Mouse (Mus musculus) heart, embryonic 12.5 days (tissue): ENCODE results near the gene Snap25. TPM values are rescaled to one million over a fixed set of nuclear protein-coding genes. Genes with fewer than 3 reads are reported as not detected.

Experiments
- ATAC-seq: fragments of 200-750 bp; cut with Nextera tagmentation; 2 replicates; pipeline ENCODE4 v1.8.0; 2017; ENCODE audit warnings: moderate TSS enrichment, moderate library complexity; ENCODE audit not compliant: insufficient number of reproducible peaks, low FRiP score
- H3K27ac ChIP-seq: fragments of 300-500 bp; sonication (generic); 2 replicates; pipeline ENCODE4 v1.5.1; 2016; ENCODE audit warnings: mild to moderate bottlenecking, moderate library complexity; ENCODE audit not compliant: poor library complexity, severe bottlenecking
- H3K27me3 ChIP-seq: fragments of 300-500 bp; sonication (generic); replicated peaks from 2 replicates; pipeline ENCODE4 v1.6.1; 2016; ENCODE audit warnings: mild to moderate bottlenecking, moderate library complexity
- H3K36me3 ChIP-seq: fragments of 300-500 bp; sonication (generic); 2 replicates; pipeline ENCODE4 v1.6.1; 2016; ENCODE audit warnings: mild to moderate bottlenecking, moderate library complexity
- H3K4me1 ChIP-seq: fragments of 300-500 bp; sonication (generic); replicated peaks from 2 replicates; pipeline ENCODE4 v1.6.1; 2016; ENCODE audit warnings: mild to moderate bottlenecking
- H3K4me2 ChIP-seq: fragments of 300-500 bp; sonication (generic); 2 replicates; pipeline ENCODE4 v1.6.1; 2016; ENCODE audit warnings: mild to moderate bottlenecking, moderate library complexity
- H3K4me3 ChIP-seq: fragments of 300-500 bp; sonication (generic); 2 replicates; pipeline ENCODE4 v1.5.1; 2016; ENCODE audit warnings: mild to moderate bottlenecking
- H3K9ac ChIP-seq: fragments of 300-500 bp; sonication (generic); 2 replicates; pipeline ENCODE4 v1.6.1; 2016; ENCODE audit warnings: mild to moderate bottlenecking, moderate library complexity
- H3K9me3 ChIP-seq: fragments of 300-500 bp; sonication (generic); replicated peaks from 2 replicates; pipeline ENCODE4 v1.6.1; 2016; ENCODE audit warnings: mild to moderate bottlenecking, moderate library complexity
- WGBS: fragments of 180-500 bp; shearing (Covaris S2); methylation state at CpG from one replicate; pipeline ENCODE4 v1.1.7; 2016; 5-methylcytosine and 5-hydroxymethylcytosine counted together
- polyA plus RNA-seq: library from polyadenylated mRNA; unstranded; fragments of >200 nt; fragmentation: Nextera tagmentation; extraction: Ambion mirVana; gene quantifications from 2 replicates; pipeline ENCODE4 v1.2.1, GENCODE M21; 2016

Snap25 gene
- polyA plus RNA-seq, 1 experiment from 2014 or later, result 1.0 TPM

GRCm38 (mm10) chr2:136715531-136715930, 2.3 kb downstream of the Snap25 start:
- no peak for ATAC-seq
- Histone ChIP-seq H3K9me3 (no peaks in the 10 kb centered on the region), H3K36me3 (no peaks in the 10 kb centered on the region), H3K9ac (no peak overlapping the region), H3K27ac (no peak overlapping the region), H3K4me2 (no peak overlapping the region), H3K4me1 (peaks cover 18% of the 10 kb centered on the region), H3K27me3 (no peaks in the 10 kb centered on the region), H3K4me3 (no peak overlapping the region)
- WGBS, result 71% methylated on average over 5 of the region's 5 CpGs

GRCm38 (mm10) chr2:136716400-136716799, 3.1 kb downstream of the Snap25 start:
- no peak overlapping the region for H3K4me3 ChIP-seq
- H3K9ac ChIP-seq, result no peak overlapping the region
- ATAC-seq, result no peak

GRCm38 (mm10) chr2:136720235-136720634, 7.0 kb downstream of the Snap25 start:
- no peak for ATAC-seq
- no peak overlapping the region for H3K4me2 ChIP-seq
- no peak overlapping the region for H3K9ac ChIP-seq
- no peaks in the 10 kb centered on the region for H3K4me1 ChIP-seq
- no peak overlapping the region for H3K27ac ChIP-seq
- no peaks in the 10 kb centered on the region for H3K36me3 ChIP-seq
- H3K4me3 ChIP-seq, result no peak overlapping the region
- no peaks in the 10 kb centered on the region for H3K27me3 ChIP-seq
- no peaks in the 10 kb centered on the region for H3K9me3 ChIP-seq
- 17% methylated on average over 4 of the region's 4 CpGs for WGBS

More at GRCm38 (mm10) chr2:136716400-136716799, 3.1 kb downstream of the Snap25 start:
- no peaks in the 10 kb centered on the region for H3K36me3 ChIP-seq
- no peaks in the 10 kb centered on the region for H3K27me3 ChIP-seq
- peaks cover 18% of the 10 kb centered on the region for H3K4me1 ChIP-seq
- no peaks in the 10 kb centered on the region for H3K9me3 ChIP-seq
- 76% methylated on average over 1 of the region's 1 CpGs for WGBS
- no peak overlapping the region for H3K27ac ChIP-seq
- no peak overlapping the region for H3K4me2 ChIP-seq

DNA sequence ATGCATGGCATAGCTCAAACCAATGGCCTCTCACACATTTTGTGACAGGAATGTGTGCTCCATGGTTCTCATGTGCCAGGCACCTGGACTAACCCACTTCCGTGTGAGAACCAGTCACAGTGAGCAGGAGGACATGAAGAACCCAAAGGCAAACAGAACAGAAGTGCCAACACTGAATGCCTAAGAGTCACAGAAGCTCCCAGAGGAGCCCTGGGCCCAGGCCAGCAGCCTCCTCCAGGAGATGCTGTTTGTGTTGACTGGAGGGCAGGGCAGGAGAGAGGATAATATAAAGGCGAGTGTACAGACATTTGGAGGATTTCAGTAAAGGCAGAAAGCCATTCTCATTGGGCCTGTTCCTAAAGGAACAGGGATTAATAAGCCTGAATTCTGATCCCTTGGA, 25.0 kb downstream of the Snap25 start:
- no peak overlapping the region for H3K27ac ChIP-seq

GRCm38 (mm10) chr2:136742230-136742629, 29.0 kb downstream of the Snap25 start:
- no peaks in the 10 kb centered on the region for H3K4me1 ChIP-seq
- H3K9me3 ChIP-seq, result no peaks in the 10 kb centered on the region
- H3K9ac ChIP-seq, result no peak overlapping the region
- H3K27me3 ChIP-seq, result no peaks in the 10 kb centered on the region
- H3K36me3 ChIP-seq, result no peaks in the 10 kb centered on the region
- no peak overlapping the region for H3K4me3 ChIP-seq
- ATAC-seq, result no peak
- 63% methylated on average over 2 of the region's 2 CpGs for WGBS
- H3K4me2 ChIP-seq, result no peak overlapping the region
- no peak overlapping the region for H3K27ac ChIP-seq

More for the DNA sequence above, 25.0 kb downstream of the Snap25 start:
- no peak overlapping the region for H3K4me2 ChIP-seq
- no peaks in the 10 kb centered on the region for H3K4me1 ChIP-seq
- H3K4me3 ChIP-seq, result no peak overlapping the region
- no peaks in the 10 kb centered on the region for H3K36me3 ChIP-seq
- no peaks in the 10 kb centered on the region for H3K27me3 ChIP-seq
- H3K9me3 ChIP-seq, result no peaks in the 10 kb centered on the region
- no peak for ATAC-seq
- H3K9ac ChIP-seq, result no peak overlapping the region
- 72% methylated on average over 2 of the region's 2 CpGs for WGBS

- no peaks in the 10 kb centered on the region for H3K27me3 ChIP-seq
- no peak for ATAC-seq
- no peak overlapping the region for H3K9ac ChIP-seq
- H3K27ac ChIP-seq, result no peak overlapping the region
- H3K36me3 ChIP-seq, result no peaks in the 10 kb centered on the region
- no peaks in the 10 kb centered on the region for H3K9me3 ChIP-seq
- no peak overlapping the region for H3K4me2 ChIP-seq
- H3K4me1 ChIP-seq, result no peaks in the 10 kb centered on the region
- WGBS, result 72% methylated on average over 2 of the region's 2 CpGs
- H3K4me3 ChIP-seq, result no peak overlapping the region
Observed at GRCm38 (mm10) chr2:136744683-136745326, 31.6 kb downstream of the Snap25 start.

DNA sequence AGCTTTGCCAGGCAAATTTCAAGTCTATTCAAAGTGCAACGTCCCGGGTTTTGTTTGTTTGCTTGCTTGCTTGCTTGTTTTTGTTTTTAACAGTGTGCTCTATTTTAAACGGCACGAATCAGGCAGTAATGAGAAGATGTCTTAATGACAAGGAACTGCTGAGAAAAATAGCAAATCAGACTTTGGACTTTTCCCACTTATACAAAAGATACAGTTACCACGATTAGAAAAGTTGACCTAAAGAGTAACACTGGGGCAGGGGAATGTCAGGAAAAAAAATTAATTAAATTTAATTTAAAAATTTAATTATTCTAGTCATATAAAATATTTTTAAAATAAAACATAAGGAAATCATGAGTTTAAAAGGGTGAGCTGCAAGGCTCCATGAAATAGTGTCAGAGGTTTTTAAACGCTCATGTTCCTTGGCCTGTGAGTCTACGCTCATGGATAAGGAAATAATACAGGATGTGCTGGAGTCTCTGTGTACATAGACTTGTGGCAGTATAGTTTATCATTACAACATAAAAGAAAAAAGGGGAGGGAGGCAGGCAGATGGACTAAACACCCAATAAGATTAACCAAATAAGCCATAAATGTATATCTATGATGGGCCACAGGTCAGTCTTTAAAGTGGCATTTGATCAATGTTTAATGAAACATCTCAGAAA, 32.2 kb downstream of the Snap25 start:
- H3K27ac ChIP-seq, result no peak overlapping the region
- no peak overlapping the region for H3K4me2 ChIP-seq
- no peak overlapping the region for H3K4me3 ChIP-seq
- H3K27me3 ChIP-seq, result no peaks in the 10 kb centered on the region
- no peaks in the 10 kb centered on the region for H3K9me3 ChIP-seq
- no peaks in the 10 kb centered on the region for H3K36me3 ChIP-seq
- H3K4me1 ChIP-seq, result no peaks in the 10 kb centered on the region
- ATAC-seq, result no peak
- no peak overlapping the region for H3K9ac ChIP-seq
- WGBS, result 55% methylated on average over 7 of the region's 7 CpGs

GRCm38 (mm10) chr2:136753682-136754081, 40.4 kb downstream of the Snap25 start:
- H3K4me1 ChIP-seq, result no peaks in the 10 kb centered on the region
- H3K4me2 ChIP-seq, result no peak overlapping the region
- H3K27ac ChIP-seq, result no peak overlapping the region
- H3K36me3 ChIP-seq, result no peaks in the 10 kb centered on the region
- H3K4me3 ChIP-seq, result no peak overlapping the region
- H3K9me3 ChIP-seq, result no peaks in the 10 kb centered on the region
- WGBS, result 40% methylated on average over 3 of the region's 3 CpGs
- H3K27me3 ChIP-seq, result no peaks in the 10 kb centered on the region
- no peak overlapping the region for H3K9ac ChIP-seq
- no peak for ATAC-seq

DNA sequence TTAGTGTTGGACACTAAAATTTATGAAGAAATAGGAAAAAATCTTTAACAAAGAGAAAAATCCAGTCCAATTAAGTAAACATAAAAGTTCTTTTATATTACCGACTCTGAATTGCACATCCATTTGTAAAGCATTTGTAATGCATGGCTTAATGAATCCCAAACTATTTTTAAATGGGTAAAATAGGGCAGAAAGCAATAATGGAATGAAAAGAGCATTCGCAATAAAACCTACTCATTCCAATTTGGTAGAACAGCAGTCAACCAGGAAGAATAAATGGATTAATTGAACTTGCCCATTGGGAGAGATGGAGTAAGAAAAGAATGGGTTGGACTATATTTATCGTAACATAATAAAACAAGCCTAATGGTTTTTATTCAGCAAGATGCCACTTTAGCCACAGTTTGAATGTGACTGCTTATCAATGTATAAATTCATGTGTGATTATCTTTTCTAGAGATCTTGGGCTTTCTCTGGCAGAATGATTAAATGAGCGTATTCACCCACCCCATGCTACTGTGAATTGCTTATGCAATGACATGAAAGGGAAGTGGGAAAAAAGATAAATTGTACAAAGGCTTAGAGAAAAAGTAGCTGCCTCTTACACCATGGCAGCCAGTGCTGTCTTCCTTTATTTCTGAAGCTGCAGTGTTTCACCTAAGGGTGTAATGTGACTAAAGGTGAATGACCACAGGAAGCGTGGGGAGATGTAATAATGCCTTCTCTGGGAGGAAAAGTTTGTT, 45.7 kb downstream of the Snap25 start:
- H3K4me2 ChIP-seq, result no peak overlapping the region
- no peak overlapping the region for H3K9ac ChIP-seq
- no peaks in the 10 kb centered on the region for H3K9me3 ChIP-seq
- H3K4me3 ChIP-seq, result no peak overlapping the region
- no peaks in the 10 kb centered on the region for H3K4me1 ChIP-seq
- 81% methylated on average over 5 of the region's 5 CpGs for WGBS
- H3K27ac ChIP-seq, result no peak overlapping the region
- H3K36me3 ChIP-seq, result no peaks in the 10 kb centered on the region
- no peaks in the 10 kb centered on the region for H3K27me3 ChIP-seq
- ATAC-seq, result no peak

- Histone ChIP-seq H3K4me1 (no peaks in the 10 kb centered on the region), H3K4me2 (no peak overlapping the region), H3K36me3 (no peaks in the 10 kb centered on the region), H3K9me3 (no peaks in the 10 kb centered on the region), H3K27ac (no peak overlapping the region), H3K4me3 (no peak overlapping the region), H3K9ac (no peak overlapping the region), H3K27me3 (no peaks in the 10 kb centered on the region)
- ATAC-seq, result no peak
- 75% methylated on average over 2 of the region's 2 CpGs for WGBS
Observed at GRCm38 (mm10) chr2:136778156-136778555, 64.9 kb downstream of the Snap25 start.

GRCm38 (mm10) chr2:136778674-136779073, 65.4 kb downstream of the Snap25 start:
- no peak for ATAC-seq
- Histone ChIP-seq H3K4me2 (no peak overlapping the region), H3K27ac (no peak overlapping the region), H3K9ac (no peak overlapping the region), H3K9me3 (no peaks in the 10 kb centered on the region), H3K4me1 (no peaks in the 10 kb centered on the region), H3K36me3 (no peaks in the 10 kb centered on the region), H3K27me3 (no peaks in the 10 kb centered on the region), H3K4me3 (no peak overlapping the region)
- WGBS, result 75% methylated on average over 3 of the region's 3 CpGs
